Mouse (Mus musculus): ENCODE measurements at regions not wholly inside any gene's neighbourhood (a gene's known extent, or its start where the extent isn't known, plus 50 kb on each side); places are given as distances from the start of the nearest gene placed in this dataset.

- H3K27me3 ChIP-seq (ENCODE audit: control insufficient read depth, insufficient read depth, low read length), result no peaks in the 10 kb centered on the region
- no peak overlapping the region for H3K27ac ChIP-seq (ENCODE audit: low read depth, low read length)
- DNase-seq (ENCODE audit: low spot score) (no peak), ATAC-seq (ENCODE audit: low FRiP score) (no peak)
- H3K9me3 ChIP-seq (ENCODE audit: control insufficient read depth, low read length), result no peaks in the 10 kb centered on the region
- WGBS, result 89% methylated on average over 9 of the region's 9 CpGs
- no peak overlapping the region for H3K9ac ChIP-seq (ENCODE audit: low read depth, low read length)
- no peak overlapping the region for H3K4me3 ChIP-seq (ENCODE audit: low read depth, low read length)
- H3K4me1 ChIP-seq (replicated peaks; ENCODE audit: control insufficient read depth, insufficient read depth, low read length), result no peaks in the 10 kb centered on the region
- H3K4me2 ChIP-seq (replicated peaks; ENCODE audit: low read depth, low read length), result no peak overlapping the region
- H3K36me3 ChIP-seq (ENCODE audit: control insufficient read depth, insufficient read depth, low read length), result no peaks in the 10 kb centered on the region
These were observed 56.4 kb downstream of the Cyp26a1 start for GRCm38 (mm10) chr19:37754024-37754423.

GRCm38 (mm10) chr19:37755372-37755771, 57.8 kb downstream of the Cyp26a1 start:
- H3K9me3 ChIP-seq (ENCODE audit: control insufficient read depth, low read length), result no peaks in the 10 kb centered on the region
- DNase-seq (ENCODE audit: low spot score) (no peak), ATAC-seq (ENCODE audit: low FRiP score) (no peak)
- no peak overlapping the region for H3K9ac ChIP-seq (ENCODE audit: low read depth, low read length)
- no peak overlapping the region for H3K27ac ChIP-seq (ENCODE audit: low read depth, low read length)
- H3K4me1 ChIP-seq (replicated peaks; ENCODE audit: control insufficient read depth, insufficient read depth, low read length), result no peaks in the 10 kb centered on the region
- H3K4me3 ChIP-seq (ENCODE audit: low read depth, low read length), result no peak overlapping the region
- H3K36me3 ChIP-seq (ENCODE audit: control insufficient read depth, insufficient read depth, low read length), result no peaks in the 10 kb centered on the region
- WGBS, result 90% methylated on average over 3 of the region's 3 CpGs
- no peaks in the 10 kb centered on the region for H3K27me3 ChIP-seq (ENCODE audit: control insufficient read depth, insufficient read depth, low read length)
- H3K4me2 ChIP-seq (replicated peaks; ENCODE audit: low read depth, low read length), result no peak overlapping the region

GRCm38 (mm10) chr19:37769376-37769775, 71.8 kb downstream of the Cyp26a1 start:
- ATAC-seq (ENCODE audit: low FRiP score), result no peak
- 88% methylated on average over 4 of the region's 4 CpGs for WGBS

GRCm38 (mm10) chr19:37771956-37772355, 74.4 kb downstream of the Cyp26a1 start:
- no peaks in the 10 kb centered on the region for H3K36me3 ChIP-seq (ENCODE audit: control insufficient read depth, insufficient read depth, low read length)
- DNase-seq (ENCODE audit: low spot score) (no peak), ATAC-seq (ENCODE audit: low FRiP score) (no peak)
- no peak overlapping the region for H3K27ac ChIP-seq (ENCODE audit: low read depth, low read length)
- no peaks in the 10 kb centered on the region for H3K27me3 ChIP-seq (ENCODE audit: control insufficient read depth, insufficient read depth, low read length)
- no peak overlapping the region for H3K9ac ChIP-seq (ENCODE audit: low read depth, low read length)
- H3K9me3 ChIP-seq (ENCODE audit: control insufficient read depth, low read length), result no peaks in the 10 kb centered on the region
- WGBS, result 94% methylated on average over 6 of the region's 6 CpGs
- H3K4me2 ChIP-seq (replicated peaks; ENCODE audit: low read depth, low read length), result no peak overlapping the region
- no peaks in the 10 kb centered on the region for H3K4me1 ChIP-seq (replicated peaks; ENCODE audit: control insufficient read depth, insufficient read depth, low read length)
- H3K4me3 ChIP-seq (ENCODE audit: low read depth, low read length), result no peak overlapping the region

More at GRCm38 (mm10) chr19:37769376-37769775, 71.8 kb downstream of the Cyp26a1 start:
- H3K9ac ChIP-seq (ENCODE audit: low read depth, low read length), result no peak overlapping the region
- H3K4me2 ChIP-seq (replicated peaks; ENCODE audit: low read depth, low read length), result no peak overlapping the region
- no peaks in the 10 kb centered on the region for H3K36me3 ChIP-seq (ENCODE audit: control insufficient read depth, insufficient read depth, low read length)
- H3K27me3 ChIP-seq (ENCODE audit: control insufficient read depth, insufficient read depth, low read length), result no peaks in the 10 kb centered on the region
- DNase-seq (ENCODE audit: low spot score), result no peak
- H3K9me3 ChIP-seq (ENCODE audit: control insufficient read depth, low read length), result no peaks in the 10 kb centered on the region
- no peak overlapping the region for H3K27ac ChIP-seq (ENCODE audit: low read depth, low read length)
- H3K4me3 ChIP-seq (ENCODE audit: low read depth, low read length), result no peak overlapping the region
- no peaks in the 10 kb centered on the region for H3K4me1 ChIP-seq (replicated peaks; ENCODE audit: control insufficient read depth, insufficient read depth, low read length)

- H3K9me3 ChIP-seq (ENCODE audit: control insufficient read depth, low read length), result no peaks in the 10 kb centered on the region
- H3K27ac ChIP-seq (ENCODE audit: low read depth, low read length), result no peak overlapping the region
- 88% methylated on average over 4 of the region's 4 CpGs for WGBS
- no peaks in the 10 kb centered on the region for H3K27me3 ChIP-seq (ENCODE audit: control insufficient read depth, insufficient read depth, low read length)
- H3K4me2 ChIP-seq (replicated peaks; ENCODE audit: low read depth, low read length), result no peak overlapping the region
- DNase-seq (ENCODE audit: low spot score) (no peak), ATAC-seq (ENCODE audit: low FRiP score) (no peak)
- H3K4me3 ChIP-seq (ENCODE audit: low read depth, low read length), result no peak overlapping the region
- no peaks in the 10 kb centered on the region for H3K4me1 ChIP-seq (replicated peaks; ENCODE audit: control insufficient read depth, insufficient read depth, low read length)
- no peaks in the 10 kb centered on the region for H3K36me3 ChIP-seq (ENCODE audit: control insufficient read depth, insufficient read depth, low read length)
- no peak overlapping the region for H3K9ac ChIP-seq (ENCODE audit: low read depth, low read length)
These were observed 77.0 kb downstream of the Cyp26a1 start for GRCm38 (mm10) chr19:37774551-37774950.

GRCm38 (mm10) chr19:37774966-37775365, 77.4 kb downstream of the Cyp26a1 start:
- ATAC-seq (ENCODE audit: low FRiP score), result no peak

GRCm38 (mm10) chr19:37777961-37778360, 80.4 kb downstream of the Cyp26a1 start:
- DNase-seq (ENCODE audit: low spot score) (no peak), ATAC-seq (ENCODE audit: low FRiP score) (no peak)
- Histone ChIP-seq H3K36me3 (ENCODE audit: control insufficient read depth, insufficient read depth, low read length) (no peaks in the 10 kb centered on the region), H3K4me1 (replicated peaks; ENCODE audit: control insufficient read depth, insufficient read depth, low read length) (no peaks in the 10 kb centered on the region), H3K4me3 (ENCODE audit: low read depth, low read length) (no peak overlapping the region), H3K9ac (ENCODE audit: low read depth, low read length) (no peak overlapping the region), H3K9me3 (ENCODE audit: control insufficient read depth, low read length) (no peaks in the 10 kb centered on the region), H3K4me2 (replicated peaks; ENCODE audit: low read depth, low read length) (no peak overlapping the region), H3K27me3 (ENCODE audit: control insufficient read depth, insufficient read depth, low read length) (no peaks in the 10 kb centered on the region), H3K27ac (ENCODE audit: low read depth, low read length) (no peak overlapping the region)
- WGBS, result 59% methylated on average over 6 of the region's 6 CpGs

More at GRCm38 (mm10) chr19:37774966-37775365, 77.4 kb downstream of the Cyp26a1 start:
- H3K4me3 ChIP-seq (ENCODE audit: low read depth, low read length), result no peak overlapping the region
- no peak overlapping the region for H3K9ac ChIP-seq (ENCODE audit: low read depth, low read length)
- WGBS, result 80% methylated on average over 1 of the region's 1 CpGs
- H3K4me2 ChIP-seq (replicated peaks; ENCODE audit: low read depth, low read length), result no peak overlapping the region
- H3K36me3 ChIP-seq (ENCODE audit: control insufficient read depth, insufficient read depth, low read length), result no peaks in the 10 kb centered on the region
- H3K4me1 ChIP-seq (replicated peaks; ENCODE audit: control insufficient read depth, insufficient read depth, low read length), result no peaks in the 10 kb centered on the region
- DNase-seq (ENCODE audit: low spot score), result no peak
- no peak overlapping the region for H3K27ac ChIP-seq (ENCODE audit: low read depth, low read length)
- no peaks in the 10 kb centered on the region for H3K27me3 ChIP-seq (ENCODE audit: control insufficient read depth, insufficient read depth, low read length)
- no peaks in the 10 kb centered on the region for H3K9me3 ChIP-seq (ENCODE audit: control insufficient read depth, low read length)

GRCm38 (mm10) chr19:37778568-37778967, 81.0 kb downstream of the Cyp26a1 start:
- Histone ChIP-seq H3K27ac (ENCODE audit: low read depth, low read length) (no peak overlapping the region), H3K4me1 (replicated peaks; ENCODE audit: control insufficient read depth, insufficient read depth, low read length) (no peaks in the 10 kb centered on the region), H3K4me3 (ENCODE audit: low read depth, low read length) (no peak overlapping the region), H3K36me3 (ENCODE audit: control insufficient read depth, insufficient read depth, low read length) (no peaks in the 10 kb centered on the region), H3K27me3 (ENCODE audit: control insufficient read depth, insufficient read depth, low read length) (no peaks in the 10 kb centered on the region), H3K9me3 (ENCODE audit: control insufficient read depth, low read length) (no peaks in the 10 kb centered on the region), H3K4me2 (replicated peaks; ENCODE audit: low read depth, low read length) (no peak overlapping the region), H3K9ac (ENCODE audit: low read depth, low read length) (no peak overlapping the region)
- DNase-seq (ENCODE audit: low spot score), result no peak
- WGBS, result 88% methylated on average over 4 of the region's 4 CpGs
- no peak for ATAC-seq (ENCODE audit: low FRiP score)

GRCm38 (mm10) chr19:37788540-37788939, 90.9 kb downstream of the Cyp26a1 start:
- H3K4me2 ChIP-seq (replicated peaks; ENCODE audit: low read depth, low read length), result no peak overlapping the region
- no peak overlapping the region for H3K9ac ChIP-seq (ENCODE audit: low read depth, low read length)
- no peaks in the 10 kb centered on the region for H3K36me3 ChIP-seq (ENCODE audit: control insufficient read depth, insufficient read depth, low read length)
- no peaks in the 10 kb centered on the region for H3K9me3 ChIP-seq (ENCODE audit: control insufficient read depth, low read length)
- DNase-seq (ENCODE audit: low spot score), result no peak
- no peak for ATAC-seq (ENCODE audit: low FRiP score)
- 93% methylated on average over 3 of the region's 3 CpGs for WGBS
- H3K4me1 ChIP-seq (replicated peaks; ENCODE audit: control insufficient read depth, insufficient read depth, low read length), result peaks cover 8% of the 10 kb centered on the region; the same call in 1 of the 2 replicates
- no peak overlapping the region for H3K4me3 ChIP-seq (ENCODE audit: low read depth, low read length)
- H3K27me3 ChIP-seq (ENCODE audit: control insufficient read depth, insufficient read depth, low read length), result peaks cover 3% of the 10 kb centered on the region; the same call in 1 of the 2 replicates
- H3K27ac ChIP-seq (ENCODE audit: low read depth, low read length), result no peak overlapping the region

Data from hindbrain, embryonic 11.5 days (tissue).